Mouse (Mus musculus): Measurements from ENCODE around the gene Gm10382. TPM values are rescaled to one million over a fixed set of nuclear protein-coding genes. Genes with fewer than 3 reads are reported as not detected.
"Not testable (repeated sequence)": the region's sequence is repeated elsewhere in the genome, so short reads cannot be mapped to it uniquely, and the experiment has no call there.

Gene Gm10382
- total RNA-seq, 2 experiments from 2014 or later, result 0.23 TPM; not detected in 1

DNA sequence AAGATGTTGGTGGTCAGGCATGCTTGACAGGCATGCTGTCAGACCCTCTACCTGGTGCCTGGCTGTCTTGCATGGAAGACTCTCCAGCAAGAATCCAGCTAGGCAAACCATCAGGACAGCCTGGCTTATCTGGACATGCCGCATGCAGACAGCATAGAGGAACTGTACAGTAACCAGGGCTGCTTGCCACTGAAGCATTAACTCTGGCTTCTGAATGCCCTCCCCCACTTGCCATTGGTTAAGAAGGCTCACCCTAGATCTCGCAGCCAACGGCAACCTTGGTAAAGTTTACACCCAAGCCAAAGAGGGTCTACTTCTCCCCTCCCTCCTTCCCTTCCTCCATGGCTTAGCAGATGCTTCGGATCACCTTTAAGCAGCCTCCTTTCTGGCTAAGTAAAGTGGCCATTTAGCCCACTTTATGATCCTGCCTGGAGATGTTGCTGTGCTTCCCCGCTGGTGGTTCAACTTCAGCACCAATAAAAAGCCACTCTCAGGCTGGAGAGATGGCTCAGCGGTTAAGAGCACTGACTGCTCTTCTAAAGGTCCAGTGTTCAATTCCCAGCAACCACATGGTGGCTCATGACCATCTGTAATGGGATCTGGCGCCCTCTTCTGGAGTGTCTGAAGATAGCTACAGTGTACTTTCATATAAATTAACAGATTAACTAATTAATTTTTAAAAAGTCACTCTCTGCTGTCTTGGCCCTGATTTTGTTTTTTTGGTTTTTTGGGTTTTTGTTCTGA, 18.0 kb upstream of the Gm10382 start:
- DNase-seq, result no peak

DNA sequence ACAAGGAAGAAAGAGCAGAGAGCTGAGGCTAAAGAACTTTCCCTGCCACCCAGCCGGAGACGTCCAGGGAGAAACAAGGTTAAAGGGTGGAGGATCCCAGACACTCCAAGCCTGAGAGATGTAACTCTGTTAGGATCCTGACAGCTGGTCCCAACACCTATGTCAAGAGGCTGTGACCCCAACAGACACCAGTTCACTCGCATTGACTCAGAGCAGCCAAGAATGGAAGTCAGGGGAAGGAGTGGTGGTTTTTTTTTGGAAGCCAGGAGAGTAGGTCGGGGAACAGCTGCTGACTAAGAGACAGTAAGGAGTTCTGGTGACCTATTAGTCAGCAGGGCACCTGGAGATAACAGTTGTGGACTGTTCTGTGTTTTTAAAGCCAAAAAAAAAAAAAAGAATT, 17.1 kb upstream of the Gm10382 start:
- DNase-seq, result no peak

GRCm38 (mm10) chr5:125375871-125376270, 13.3 kb upstream of the Gm10382 start:
- DNase-seq, result no peak

- DNase-seq, result no peak
Observed at GRCm38 (mm10) chr5:125377214-125377613, 11.9 kb upstream of the Gm10382 start.

DNA sequence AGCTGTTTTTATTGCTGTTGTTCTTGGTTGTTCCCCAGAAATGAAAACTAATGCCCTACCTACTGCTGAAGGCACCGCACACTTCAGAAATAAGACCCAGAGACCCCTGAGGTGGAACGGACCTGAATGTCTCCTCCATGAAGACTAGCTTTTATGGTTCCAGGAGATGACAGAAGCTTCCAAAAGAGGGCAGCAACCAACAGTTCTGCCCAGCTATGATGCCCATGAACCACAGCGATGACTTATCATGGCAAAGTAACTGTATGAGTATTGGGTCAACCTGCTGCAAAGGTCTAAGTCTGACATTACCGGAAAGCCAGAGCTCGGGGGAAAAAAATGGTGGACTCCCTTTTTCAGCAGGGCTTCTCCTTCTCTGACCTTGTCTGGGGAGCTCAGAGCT, 10.2 kb upstream of the Gm10382 start:
- no peak for DNase-seq

DNA sequence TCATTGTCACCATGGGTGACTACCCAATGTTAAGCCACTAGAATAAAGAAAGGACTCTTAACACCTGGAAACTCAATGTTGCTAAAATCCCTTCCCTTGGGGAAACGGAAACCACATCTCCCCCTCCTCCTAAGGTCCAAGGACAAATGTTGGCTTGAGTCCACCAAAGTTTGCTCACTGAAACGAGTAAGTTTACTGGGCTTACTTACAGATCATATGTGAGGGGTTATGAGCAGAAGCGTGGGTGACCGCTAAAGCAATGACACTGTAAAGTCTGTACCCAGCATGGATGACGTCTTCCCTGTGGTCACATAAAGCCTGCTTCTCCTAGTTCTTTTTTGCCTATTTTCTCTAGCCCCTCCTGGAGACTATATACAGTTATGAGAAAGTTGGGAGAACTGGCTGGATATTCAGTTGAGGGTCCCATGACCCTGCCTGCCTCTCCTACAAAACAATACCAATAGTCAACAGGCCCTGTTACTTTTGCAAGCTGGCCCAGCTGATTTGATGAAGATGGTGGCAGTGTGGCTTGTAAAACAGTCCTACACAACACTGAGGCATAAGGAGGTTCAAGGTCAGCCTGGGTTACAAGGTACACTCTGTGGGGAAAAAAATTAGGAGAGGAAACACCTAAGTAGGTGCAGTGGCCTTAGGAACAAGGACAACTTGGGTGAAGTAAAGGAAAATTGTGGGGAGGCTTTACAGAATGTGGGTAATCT, 7.0 kb upstream of the Gm10382 start:
- DNase-seq, result no peak

DNA sequence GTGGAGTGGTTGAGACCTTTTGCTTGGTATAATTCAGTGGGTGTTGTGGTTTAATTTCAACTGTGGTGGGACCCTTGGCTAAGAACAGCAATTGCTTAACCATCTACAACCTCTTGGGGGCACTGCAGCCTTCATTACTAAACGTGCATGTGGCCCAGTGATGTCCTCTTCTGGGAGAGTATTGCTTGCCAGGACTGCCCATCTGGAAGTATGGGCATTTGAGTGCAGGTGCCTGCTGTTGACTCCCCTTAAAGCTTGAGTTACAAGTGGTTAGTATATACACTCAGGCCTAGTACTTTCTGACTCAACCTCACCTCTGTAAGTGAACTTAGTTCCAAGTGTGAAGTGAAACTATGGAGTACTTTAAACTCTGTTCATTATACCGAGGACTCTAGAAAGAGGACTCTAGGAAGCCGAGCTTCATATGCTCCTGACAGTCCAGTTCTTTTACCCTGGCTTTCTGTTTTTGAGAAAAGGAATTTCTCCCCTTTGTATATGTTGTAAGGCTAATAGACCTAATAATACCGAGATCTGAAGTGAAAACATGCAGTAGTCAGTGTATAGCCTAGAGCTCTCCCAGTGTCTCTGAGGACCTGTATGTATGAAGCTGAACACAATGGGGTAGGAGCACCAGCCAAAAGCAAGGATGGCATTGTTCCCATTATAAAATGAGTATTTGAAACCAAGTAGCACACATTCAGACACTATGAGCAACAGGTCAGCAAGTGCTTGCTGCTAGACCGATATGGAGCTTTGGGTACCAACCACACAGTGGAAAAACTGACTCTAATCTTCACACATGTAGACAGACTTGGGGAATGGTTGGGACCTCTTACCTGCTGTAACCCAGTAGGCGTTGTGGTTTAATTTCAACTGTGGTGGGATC, 6.2 kb upstream of the Gm10382 start:
- DNase-seq, result peak; percentile 73 to 74

DNA sequence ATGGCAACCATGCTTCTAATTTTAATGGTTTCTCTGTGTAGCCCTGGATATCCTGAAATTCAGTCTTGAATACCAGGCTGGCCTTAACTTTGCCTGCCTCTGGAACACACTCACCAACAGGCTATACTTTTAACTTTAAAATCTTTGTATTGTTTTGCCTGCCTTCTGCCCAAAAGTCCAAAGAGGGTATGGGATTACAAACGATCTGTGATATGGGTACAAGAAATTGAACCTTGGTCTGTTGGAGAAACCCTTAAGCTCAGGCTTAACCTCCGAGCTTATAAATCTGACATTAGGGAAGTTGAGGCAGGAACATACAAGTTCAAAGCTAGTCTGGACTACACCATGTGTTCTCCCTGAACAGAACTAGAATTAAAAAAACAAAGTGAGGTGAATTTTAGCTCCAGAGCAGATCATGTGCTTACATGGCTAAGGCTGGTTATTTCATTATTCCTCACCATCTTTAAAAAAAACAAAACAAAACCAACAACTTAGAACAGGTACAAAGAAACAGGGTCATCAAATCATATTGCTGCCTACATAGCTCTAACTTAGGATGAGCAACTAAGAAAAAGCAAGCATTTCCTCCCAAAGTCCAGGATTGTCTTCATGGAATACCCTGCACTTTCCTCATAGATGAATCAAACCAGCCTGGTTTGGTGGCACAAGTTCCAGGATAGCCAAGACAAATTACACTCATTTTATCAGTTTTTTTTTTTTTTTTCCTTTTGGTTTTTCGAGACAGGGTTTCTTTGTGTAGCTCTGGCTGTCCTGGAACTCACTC, 5.3 kb upstream of the Gm10382 start:
- DNase-seq, result no peak

DNA sequence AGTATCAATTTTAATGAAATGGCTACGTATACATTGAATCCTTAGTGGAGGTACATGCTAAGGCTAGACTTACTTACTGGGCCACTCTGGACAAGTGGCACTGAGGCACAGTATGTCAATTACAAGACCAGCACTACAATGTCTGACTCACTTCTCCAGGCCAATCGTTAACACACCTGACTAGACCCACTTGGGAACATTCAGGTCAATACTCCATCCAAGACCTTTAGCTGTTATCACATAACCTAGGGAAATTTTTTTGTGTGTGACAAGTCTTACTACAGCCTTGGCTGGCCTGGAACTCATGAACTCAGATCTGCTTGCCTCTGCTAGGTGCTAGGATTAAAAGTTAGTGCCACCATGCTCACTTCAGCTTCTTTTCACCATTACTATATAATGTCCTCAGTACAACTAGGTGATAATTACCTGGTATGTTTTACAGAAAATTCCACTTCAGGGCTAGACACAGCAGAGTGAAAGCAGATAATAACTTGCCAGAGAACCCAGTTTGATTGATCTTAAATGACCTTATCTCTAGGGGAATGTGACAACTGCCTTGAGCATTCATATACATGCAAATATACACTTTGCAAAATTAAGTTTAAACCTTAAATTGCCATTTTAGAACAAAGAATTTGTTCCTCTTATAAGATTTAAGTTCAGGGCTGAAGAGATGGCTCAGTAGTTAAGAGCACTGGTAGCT, 4.5 kb upstream of the Gm10382 start:
- no peak for DNase-seq

DNA sequence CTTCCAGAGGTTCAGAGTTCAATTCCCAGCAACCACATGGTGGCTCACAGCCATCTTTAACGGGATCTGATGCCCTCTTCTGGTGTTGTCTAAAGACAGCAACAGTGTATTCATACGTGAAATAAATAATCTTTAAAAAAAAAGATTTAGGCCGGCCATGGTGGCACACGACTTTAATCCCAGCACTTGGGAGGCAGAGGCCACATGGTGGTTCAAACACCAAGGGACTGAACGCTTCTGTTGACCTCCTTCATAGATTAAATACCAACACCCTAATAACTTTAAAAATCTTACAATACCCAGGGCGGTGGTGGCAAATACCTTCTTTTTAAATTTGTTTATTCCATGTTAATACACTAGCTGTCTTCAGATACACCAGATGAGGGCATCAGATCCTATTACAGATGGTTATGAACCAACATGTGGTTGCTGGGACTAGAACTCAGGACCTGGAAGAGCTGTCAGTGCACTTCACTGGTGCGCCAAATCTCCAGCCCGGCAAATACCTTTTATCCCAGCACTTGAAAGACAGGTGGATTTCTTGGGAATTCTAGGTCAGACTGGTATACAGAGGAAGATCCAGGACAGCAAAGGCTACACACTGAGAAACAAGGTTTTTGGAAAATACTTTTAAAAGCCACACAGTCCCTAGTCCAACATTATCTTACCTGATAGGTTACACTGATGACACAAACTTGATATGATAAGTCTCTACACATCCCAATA, 3.7 kb upstream of the Gm10382 start:
- DNase-seq, result no peak

DNA sequence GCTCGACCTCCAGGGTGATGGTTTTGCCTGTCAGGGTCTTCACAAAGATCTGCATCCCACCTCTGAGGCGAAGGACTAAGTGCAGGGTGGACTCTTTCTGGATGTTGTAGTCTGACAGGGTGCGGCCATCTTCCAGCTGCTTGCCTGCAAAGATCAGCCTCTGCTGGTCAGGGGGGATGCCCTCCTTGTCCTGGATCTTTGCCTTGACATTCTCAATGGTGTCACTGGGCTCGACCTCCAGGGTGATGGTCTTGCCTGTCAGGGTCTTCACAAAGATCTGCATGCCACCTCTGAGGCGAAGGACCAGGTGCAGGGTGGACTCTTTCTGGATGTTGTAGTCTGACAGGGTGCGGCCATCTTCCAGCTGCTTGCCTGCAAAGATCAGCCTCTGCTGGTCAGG, 1.8 kb upstream of the Gm10382 start:
- DNase-seq, result not testable (repeated sequence)

DNA sequence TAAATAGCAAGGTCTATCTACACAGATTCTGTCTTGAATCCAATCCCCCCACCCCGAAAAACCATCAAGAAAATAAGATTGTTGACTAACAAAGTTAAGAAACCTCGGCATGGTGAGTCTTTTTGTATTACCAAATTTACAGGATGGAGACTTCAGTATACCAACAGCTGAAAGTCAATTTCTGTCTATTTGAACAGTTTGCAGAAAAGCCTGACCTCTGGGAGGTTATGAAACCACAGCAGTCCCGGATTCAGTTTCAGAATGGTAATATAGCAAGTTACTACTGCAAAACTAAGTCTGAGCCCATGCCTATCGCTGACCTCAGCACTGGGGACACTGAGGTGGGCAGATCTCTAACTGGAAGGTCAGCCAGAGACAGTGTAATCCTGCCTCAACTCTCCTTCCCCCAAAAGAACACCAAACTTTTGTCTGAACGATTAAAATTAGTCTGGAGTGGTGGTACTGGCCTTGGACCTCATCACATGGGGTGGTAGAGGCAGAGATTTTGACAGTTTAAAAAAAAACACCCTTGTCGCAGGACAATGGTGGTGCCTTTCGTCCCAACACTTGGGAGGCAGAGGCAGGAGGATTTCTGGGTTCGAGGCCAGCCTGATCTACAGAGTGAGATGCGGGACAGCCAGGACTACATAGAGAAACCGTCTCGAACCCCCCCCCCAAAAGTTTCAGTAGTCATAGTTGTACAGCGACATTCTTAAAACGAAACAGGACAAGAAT, 597 bp upstream of the Gm10382 start:
- peak in 1 of 2 experiments; percentile 47 for DNase-seq

DNA sequence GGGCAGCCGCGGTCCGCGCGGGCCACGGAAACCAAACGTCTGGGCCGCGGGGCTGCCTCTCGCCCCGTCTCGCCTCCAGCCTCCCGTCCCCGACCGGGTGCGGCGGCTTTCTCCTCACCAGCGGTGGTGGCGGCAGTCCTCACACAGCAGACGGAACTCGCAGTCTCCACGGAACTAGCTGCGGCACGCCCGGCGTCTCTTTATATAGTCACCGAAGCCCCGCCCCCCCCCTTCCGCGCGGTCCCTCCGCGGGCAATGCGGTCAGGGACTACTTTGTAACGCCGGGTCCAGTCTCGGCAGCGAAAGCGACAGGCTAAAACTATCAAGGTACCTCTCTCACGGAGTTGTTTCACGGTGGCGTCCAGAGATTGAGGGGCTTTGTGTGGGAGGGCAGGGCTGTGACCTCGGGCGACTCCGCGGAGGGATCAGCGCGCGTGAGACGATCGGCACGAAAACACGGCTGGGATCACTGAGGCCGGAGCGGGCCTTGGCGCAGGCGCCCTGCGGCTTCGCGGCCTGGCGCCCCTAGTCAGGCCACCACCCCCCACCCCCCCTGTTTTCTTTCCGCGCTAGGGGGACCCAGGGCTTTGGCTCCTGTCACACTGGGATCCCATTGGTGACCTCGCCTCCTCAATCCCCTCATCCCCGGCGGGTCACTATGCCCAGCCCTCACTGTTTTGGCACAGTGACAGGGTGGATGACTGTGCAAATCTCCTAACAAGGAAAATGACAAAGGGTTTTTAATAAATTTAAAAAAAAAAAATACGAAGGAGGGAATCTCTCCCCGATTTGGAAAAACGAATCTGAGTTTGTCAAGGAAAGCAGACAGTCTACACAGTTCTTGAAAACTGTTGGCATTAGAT, 688 bp downstream of the Gm10382 start, which contains the start of gene Ubc:
Ubc (minus strand) TSS at position 624 of the 863 bp plus-strand sequence.
- peak; percentile 97 for DNase-seq

DNA sequence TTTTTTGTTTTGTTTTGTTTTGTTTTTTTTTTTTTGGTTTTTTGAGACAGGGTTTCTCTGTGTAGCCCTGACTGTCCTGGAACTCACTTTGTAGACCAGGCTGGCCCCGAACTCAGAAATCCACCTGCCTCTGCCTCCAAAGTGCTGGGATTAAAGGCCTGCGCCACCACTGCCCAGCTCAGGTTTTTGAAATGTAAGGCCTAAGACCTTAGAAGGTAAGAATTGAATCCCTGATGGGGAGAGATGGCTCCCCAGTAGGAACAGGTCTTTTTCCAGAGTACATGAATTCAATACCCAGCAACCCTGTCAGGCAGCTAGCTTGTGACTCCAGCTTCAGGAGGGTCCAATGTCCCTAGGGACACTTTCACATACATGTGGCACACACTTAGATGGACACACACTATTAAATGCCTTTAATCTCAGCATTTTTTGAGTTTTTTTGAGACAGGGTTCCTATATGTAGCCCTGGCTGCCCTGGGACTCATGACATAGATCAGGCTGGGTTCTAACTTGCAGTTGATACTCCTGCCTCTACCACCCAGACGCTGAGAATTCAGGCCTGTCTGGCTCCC, 1.9 kb downstream of the Gm10382 start:
- DNase-seq, result peak in 1 of 2 experiments; percentile 59

GRCm38 (mm10) chr5:125391609-125392008, 2.5 kb downstream of the Gm10382 start:
- DNase-seq, result peak; percentile 90 to 91

- DNase-seq, result peak in 1 of 2 experiments; percentile 54
Observed at GRCm38 (mm10) chr5:125392176-125392575, 3.1 kb downstream of the Gm10382 start.

- no peak for DNase-seq
Observed at GRCm38 (mm10) chr5:125392618-125392976, 3.5 kb downstream of the Gm10382 start.

DNA sequence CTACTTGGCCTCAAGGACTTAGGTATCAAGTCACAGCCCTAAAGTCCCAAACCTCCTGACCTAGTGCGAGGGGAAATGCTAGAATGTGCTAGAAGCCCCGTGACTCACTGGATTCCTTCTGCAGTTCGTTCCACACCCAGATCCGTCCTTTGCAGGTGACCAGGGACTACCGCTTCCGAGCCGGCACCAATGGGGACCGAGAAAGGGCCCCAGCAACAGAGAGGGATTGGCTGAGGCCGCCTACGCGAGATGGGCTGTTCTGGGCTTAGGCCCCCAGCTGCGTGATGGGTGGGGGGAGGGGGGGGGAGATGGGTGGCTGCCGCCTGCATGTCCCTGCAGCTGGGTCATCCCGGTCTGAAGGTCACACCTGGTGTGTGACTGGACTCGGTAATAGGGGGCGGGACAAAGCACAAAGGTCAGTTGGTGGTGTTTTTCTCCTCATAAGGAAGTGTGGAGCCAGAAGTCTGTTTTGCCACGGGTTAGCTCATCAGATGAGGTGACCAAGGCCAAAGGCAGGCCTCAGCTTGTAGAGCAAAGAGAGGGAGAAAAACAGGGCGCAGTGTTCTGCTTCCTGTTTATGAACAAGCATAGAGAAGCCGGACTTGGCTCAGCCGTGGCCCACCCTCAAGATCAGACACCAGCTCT, 4.0 kb downstream of the Gm10382 start:
- peak; percentile 99 to 100 for DNase-seq
